Mouse (Mus musculus): ENCODE results near the gene Acot3.

- TF ChIP-seq GATA1 (IDR thresholded peaks at IDR 0.05; ENCODE audit: borderline replicate concordance, low read length), result no peak
- no peak for TF ChIP-seq FLI1 (IDR thresholded peaks at IDR 0.05; ENCODE audit: low read length)
Measured at GRCm38 (mm10) chr12:84051937-84052474, at the start of gene Acot3.

All from megakaryocyte, embryonic 14.5 days (primary cell).